Mouse (Mus musculus) kidney, postnatal 36 days (tissue): Measurements from ENCODE around the gene Nfam1.
A peak's percentile ranks its signal among the peaks of the same experiment; 100 is the strongest.

Experiments
- DNase-seq, 2 experiments: peaks; one replicate each; pipeline ENCODE4 v3.0.0; 2021 to 2022; ENCODE audit warnings: mixed read lengths in 2 of 2

The Nfam1 gene

DNA sequence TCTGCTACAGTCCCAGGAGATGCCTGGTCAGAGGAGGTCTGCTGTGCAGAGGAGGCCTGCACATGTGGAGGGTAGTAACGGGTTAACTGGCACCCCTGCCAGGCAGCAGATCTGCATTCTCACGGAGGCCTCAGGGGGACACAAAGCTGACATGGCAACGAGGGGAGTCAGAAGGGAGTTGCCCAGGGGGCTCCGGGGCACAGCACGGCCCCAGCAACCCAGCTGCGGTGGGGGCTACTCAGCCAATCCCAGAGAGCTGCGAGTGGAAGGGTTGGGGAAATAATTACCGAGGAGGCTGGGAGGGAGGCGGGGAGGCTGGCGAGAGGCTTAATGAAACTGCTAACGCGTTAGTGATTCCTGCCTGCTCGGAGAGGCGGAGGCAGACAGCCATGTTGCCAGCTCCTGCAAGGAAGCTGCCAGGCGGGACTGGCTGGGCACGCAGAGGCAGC lies 74.8 kb downstream of the Nfam1 start:
- DNase-seq = peak; percentile 33 to 63

DNA sequence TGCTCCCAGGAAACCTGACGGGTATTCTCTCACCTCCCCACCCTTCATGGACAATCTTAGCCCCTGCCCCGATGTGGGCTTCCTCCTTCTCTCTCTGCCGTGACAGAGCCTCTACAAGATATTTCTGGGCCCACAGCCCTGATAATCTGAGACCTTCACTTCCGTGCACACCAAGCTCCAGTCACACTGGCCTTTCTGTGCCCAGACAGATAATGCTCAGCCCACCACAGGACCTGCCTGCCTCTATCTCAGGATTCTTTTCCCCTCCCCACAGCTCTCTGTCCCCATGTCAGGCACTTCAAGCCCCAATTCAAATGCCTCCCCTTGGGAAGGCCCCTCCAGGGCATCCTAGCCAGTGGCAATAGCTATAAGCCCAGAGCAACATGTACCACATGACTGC lies 76.4 kb downstream of the Nfam1 start:
- no peak for DNase-seq

- no peak for DNase-seq
Observed at GRCm38 (mm10) chr15:82956310-82956709, 76.8 kb downstream of the Nfam1 start.

DNA sequence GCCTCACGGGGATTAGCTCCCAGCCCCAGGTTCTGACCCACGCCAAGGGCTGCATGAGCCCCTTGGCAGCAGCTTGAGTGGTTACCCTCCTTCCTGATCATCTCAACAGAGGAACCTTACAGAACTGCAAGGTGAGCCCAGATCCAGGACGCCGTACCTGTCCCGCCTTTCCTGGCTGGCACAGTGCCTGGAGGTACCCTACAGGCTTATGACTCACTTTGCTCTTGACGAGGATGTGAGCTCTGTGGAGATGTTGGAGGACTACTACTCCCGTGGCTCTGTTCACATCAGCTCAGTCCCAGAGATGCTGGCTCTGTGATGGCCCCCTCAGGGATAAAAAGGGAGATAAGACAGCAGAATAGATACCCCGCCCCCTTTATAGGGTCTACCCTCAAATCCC lies 77.8 kb downstream of the Nfam1 start:
- DNase-seq = no peak

DNA sequence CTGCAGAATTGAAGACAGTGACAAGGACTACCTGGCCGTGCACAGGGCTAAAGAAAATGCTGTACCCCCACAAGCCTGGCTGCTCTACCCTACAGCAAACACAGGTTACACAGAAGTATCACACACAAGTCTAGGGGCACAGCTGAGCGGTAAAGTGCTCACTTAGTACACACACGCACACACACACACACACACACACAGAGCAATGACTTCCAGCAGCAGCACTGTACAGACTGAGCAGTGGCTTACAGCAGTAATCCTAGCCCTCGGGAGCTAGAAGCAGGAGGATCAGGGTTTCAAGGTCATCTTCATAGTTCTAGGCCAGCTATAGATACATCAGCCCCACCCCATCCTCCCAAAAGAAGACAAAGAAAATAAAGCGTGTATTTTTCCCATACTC lies 79.1 kb downstream of the Nfam1 start:
- DNase-seq = no peak

DNA sequence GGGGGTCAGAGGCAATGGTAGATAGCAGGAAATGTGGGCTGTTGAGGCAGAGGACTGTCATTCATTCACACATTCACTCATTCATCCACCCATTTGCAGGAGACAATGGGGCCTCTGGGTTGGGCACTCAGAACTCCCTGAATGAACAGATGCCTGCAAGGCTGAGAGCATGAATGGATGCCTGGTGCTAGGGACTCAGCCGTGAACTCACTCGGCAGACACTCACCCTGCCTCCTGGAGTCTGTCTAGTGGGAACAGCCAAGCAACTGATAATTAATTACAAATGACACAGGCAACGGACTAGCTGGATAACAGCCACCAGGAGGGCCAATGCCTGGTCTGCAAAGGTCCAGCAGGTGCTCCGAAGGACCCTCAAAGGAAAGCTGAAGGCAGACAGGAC lies 80.0 kb downstream of the Nfam1 start:
- no peak for DNase-seq

- no peak for DNase-seq
Observed at GRCm38 (mm10) chr15:82952292-82952705, 80.8 kb downstream of the Nfam1 start.

DNA sequence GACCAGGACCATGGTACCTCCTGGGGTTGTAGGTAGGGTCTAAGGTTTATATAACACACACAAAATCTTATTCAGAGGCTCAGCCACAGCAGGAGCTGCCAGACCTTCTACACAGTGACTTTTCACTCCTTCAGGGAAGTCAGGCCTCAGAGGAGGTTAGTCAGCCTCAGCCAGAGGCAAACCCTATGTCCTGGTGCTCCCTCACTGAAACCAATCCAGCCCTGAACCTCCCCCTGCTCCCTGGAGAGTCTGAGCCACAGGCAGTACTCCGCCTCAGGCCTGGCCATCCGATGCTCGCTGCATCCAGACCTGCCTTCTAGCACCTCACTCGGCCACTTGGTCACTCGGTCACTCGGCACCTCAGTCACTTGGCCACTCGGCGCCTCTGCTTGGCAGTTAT lies 82.9 kb downstream of the Nfam1 start:
- DNase-seq = no peak

GRCm38 (mm10) chr15:82947431-82947830 lies 85.7 kb downstream of the Nfam1 start:
- peak in 1 of 2 experiments; percentile 27 for DNase-seq

GRCm38 (mm10) chr15:82944479-82945195 lies 88.5 kb downstream of the Nfam1 start:
- DNase-seq = no peak
